Mouse (Mus musculus) left cerebral cortex, postnatal 4 days (tissue): ENCODE results near the gene Olfr1183. TPM values are rescaled to one million over a fixed set of nuclear protein-coding genes. Genes with fewer than 3 reads are reported as not detected.
"Not testable (repeated sequence)": the region's sequence is repeated elsewhere in the genome, so short reads cannot be mapped to it uniquely, and the experiment has no call there.

Experiments used
- DNase-seq: peaks from one replicate; pipeline ENCODE4 v3.0.0-alpha.2; 2022
- intact Hi-C: fragments of 180-260 bp; cut with DNase I; formaldehyde crosslinking; loops from one replicate; pipeline ENCODE4 v1.15.1; 2025
- total RNA-seq, 2 experiments: library from RNA; stranded (reverse); gene quantifications; 2 replicates each; pipeline ENCODE4 v1.2.3; 2021

Gene Olfr1183
- not detected for total RNA-seq

- intact Hi-C loops, DNase-seq: not testable (repeated sequence)
Observed at GRCm38 (mm10) chr2:88454567-88454966, at the start of gene Olfr1183. TSS of gene Olfr1183 (plus strand) at chr2:88454867.

- intact Hi-C loops = no loop called here
- no peak for DNase-seq
Observed at GRCm38 (mm10) chr2:88406353-88406752, 48.3 kb upstream of the Olfr1183 start, which contains the start of gene Olfr1179. TSS of gene Olfr1179 (minus strand) at chr2:88406453.

GRCm38 (mm10) chr2:88419051-88419450 lies 35.6 kb upstream of the Olfr1183 start, which contains the start of gene Olfr1180:
TSS of gene Olfr1180 (minus strand) at chr2:88419151.
- DNase-seq = no peak
- intact Hi-C loops = no loop called here

GRCm38 (mm10) chr2:88426071-88426470 lies 28.6 kb upstream of the Olfr1183 start, which contains the start of gene Olfr1181:
TSS of gene Olfr1181 (minus strand) at chr2:88426171.
- intact Hi-C loops = no loop called here
- DNase-seq = no peak

- intact Hi-C loops = no loop called here
Observed at GRCm38 (mm10) chr2:88449031-88449430, 5.6 kb upstream of the Olfr1183 start, which contains the start of gene Gm13757. TSS of gene Gm13757 (minus strand) at chr2:88449131.

GRCm38 (mm10) chr2:88483298-88483697 lies 28.6 kb downstream of the Olfr1183 start, which contains the start of gene Olfr1184:
TSS of gene Olfr1184 (plus strand) at chr2:88483598.
- DNase-seq = no peak
- intact Hi-C loops = no loop called here

More at GRCm38 (mm10) chr2:88449031-88449430, 5.6 kb upstream of the Olfr1183 start, which contains the start of gene Gm13757:
- DNase-seq = no peak

GRCm38 (mm10) chr2:88493020-88493419 lies 38.4 kb downstream of the Olfr1183 start, which contains the start of gene Olfr1185-ps1:
TSS of gene Olfr1185-ps1 (plus strand) at chr2:88493320.
- intact Hi-C loops = no loop called here
- DNase-seq = no peak

- no peak for DNase-seq
- intact Hi-C loops = no loop called here
Observed at GRCm38 (mm10) chr2:88518251-88518650, 63.6 kb downstream of the Olfr1183 start, which contains the start of gene Olfr1186. TSS of gene Olfr1186 (plus strand) at chr2:88518551.

Other genes starting within 250 kb of the Olfr1183 start
- not detected for gene Olfr1170, start 226.5 kb upstream of the Olfr1183 start, total RNA-seq
- gene Olfr1173, start 175.0 kb upstream of the Olfr1183 start, total RNA-seq = under 1 TPM in 1 of 2 experiments, not detected in 1; 0.08 TPM
- not detected for gene Olfr1174-ps, start 139.7 kb upstream of the Olfr1183 start, total RNA-seq
- gene Olfr1175-ps, start 127.7 kb upstream of the Olfr1183 start, total RNA-seq = not detected
- not detected for gene Olfr1176, start 118.1 kb upstream of the Olfr1183 start, total RNA-seq
- gene Olfr1177-ps, start 108.4 kb upstream of the Olfr1183 start, total RNA-seq = not detected
- not detected for gene Olfr1178, start 67.8 kb upstream of the Olfr1183 start, total RNA-seq
- gene Olfr1179, start 48.4 kb upstream of the Olfr1183 start, total RNA-seq = not detected
- gene Olfr1180, start 35.7 kb upstream of the Olfr1183 start, total RNA-seq = not detected
- gene Olfr1181, start 28.7 kb upstream of the Olfr1183 start, total RNA-seq = not detected
- not detected for gene Gm13757, start 5.7 kb upstream of the Olfr1183 start, total RNA-seq
- gene Olfr1184, start 28.7 kb downstream of the Olfr1183 start, total RNA-seq = not detected
- gene Olfr1185-ps1, start 38.5 kb downstream of the Olfr1183 start, total RNA-seq = not detected
- not detected for gene Olfr1186, start 63.7 kb downstream of the Olfr1183 start, total RNA-seq
- gene Olfr1188, start 102.1 kb downstream of the Olfr1183 start, total RNA-seq = not detected
- not detected for gene Olfr1189, start 131.6 kb downstream of the Olfr1183 start, total RNA-seq
- gene Olfr1191-ps1, start 185.7 kb downstream of the Olfr1183 start, total RNA-seq = under 1 TPM in 1 of 2 experiments, not detected in 1; 0.10 TPM
- not detected for gene Olfr1192-ps1, start 193.6 kb downstream of the Olfr1183 start, total RNA-seq
- gene Olfr1193, start 220.8 kb downstream of the Olfr1183 start, total RNA-seq = not detected
- gene Olfr1195, start 234.3 kb downstream of the Olfr1183 start, total RNA-seq = not detected
- not detected for gene Olfr1196, start 249.7 kb downstream of the Olfr1183 start, total RNA-seq